Mouse (Mus musculus) myocyte (in vitro differentiated cells): ENCODE results near the gene Lyrm7.

Experiments
- POLR2A ChIP-seq: IDR thresholded peaks from one replicate; pipeline ENCODE4 v1.6.1; 2011; ENCODE audit warnings: low read depth, mild to moderate bottlenecking, control low read depth, moderate library complexity; ENCODE audit not compliant: insufficient read length
- POLR2AphosphoS2 ChIP-seq: IDR thresholded peaks from one replicate; pipeline ENCODE4 v1.6.1; 2011; ENCODE audit warnings: low read depth, control low read depth; ENCODE audit not compliant: insufficient read length

DNA sequence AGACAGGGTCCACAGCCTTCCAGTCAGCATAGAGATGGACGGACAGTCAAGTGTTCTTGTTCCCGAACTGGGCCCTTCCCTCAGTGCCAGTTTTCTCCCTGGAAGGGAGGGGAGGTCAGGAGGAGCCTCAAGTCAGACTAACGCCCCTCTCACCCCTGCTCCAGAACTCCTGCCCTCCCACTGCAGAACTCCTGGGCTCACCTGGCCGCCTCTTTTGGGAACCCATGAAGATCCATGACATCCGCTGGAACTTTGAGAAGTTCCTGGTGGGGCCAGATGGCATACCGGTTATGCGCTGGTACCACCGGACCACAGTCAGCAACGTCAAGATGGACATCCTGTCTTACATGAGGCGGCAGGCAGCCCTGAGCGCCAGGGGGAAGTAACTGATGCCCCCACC lies 48.6 kb upstream of the Lyrm7 start:
- TF ChIP-seq POLR2AphosphoS2 = no peak
- no peak for TF ChIP-seq POLR2A
